Mouse (Mus musculus) lung, postnatal 0 days (tissue): Measurements from ENCODE around the gene Mpig6b. TPM values are rescaled to one million over a fixed set of nuclear protein-coding genes. Genes with fewer than 3 reads are reported as not detected.

Experiments
- ATAC-seq: fragments of 200-750 bp; cut with Nextera tagmentation; 2 replicates; pipeline ENCODE4 v1.8.0; 2017; ENCODE audit warnings: moderate library complexity
- DNase-seq: peaks from one replicate; pipeline ENCODE4 v3.0.0-alpha.2; 2016; ENCODE audit warnings: low spot score
- H3K27ac ChIP-seq: fragments of 300-500 bp; sonication (generic); 2 replicates; pipeline ENCODE4 v1.5.1; 2014; ENCODE audit warnings: antibody characterized with exemption, mild to moderate bottlenecking, low read length, mixed read lengths
- H3K27me3 ChIP-seq: fragments of 300-500 bp; sonication (generic); replicated peaks from 2 replicates; pipeline ENCODE4 v1.6.1; 2014; ENCODE audit warnings: low read length, mixed read lengths; ENCODE audit not compliant: insufficient read depth
- H3K36me3 ChIP-seq: fragments of 300-500 bp; sonication (generic); 2 replicates; pipeline ENCODE4 v1.6.1; 2014; ENCODE audit warnings: low read length, mixed read lengths; ENCODE audit not compliant: insufficient read depth
- H3K4me1 ChIP-seq: fragments of 300-500 bp; sonication (generic); 2 replicates; pipeline ENCODE4 v1.6.1; 2014; ENCODE audit warnings: antibody characterized with exemption, low read depth, low read length, mixed read lengths; ENCODE audit not compliant: insufficient read depth
- H3K4me2 ChIP-seq: fragments of 300-500 bp; sonication (generic); replicated peaks from 2 replicates; pipeline ENCODE4 v1.6.1; 2014; ENCODE audit warnings: low read depth, mild to moderate bottlenecking, low read length, moderate library complexity, mixed read lengths
- H3K4me3 ChIP-seq: fragments of 300-500 bp; sonication (generic); 2 replicates; pipeline ENCODE4 v1.5.1; 2014; ENCODE audit warnings: low read depth, low read length
- H3K9ac ChIP-seq: fragments of 300-500 bp; sonication (generic); replicated peaks from 2 replicates; pipeline ENCODE4 v1.6.1; 2014; ENCODE audit warnings: low read depth, mild to moderate bottlenecking
- H3K9me3 ChIP-seq: fragments of 300-500 bp; sonication (generic); 2 replicates; pipeline ENCODE4 v1.6.1; 2016; ENCODE audit warnings: low read length, mixed read lengths
- CTCF ChIP-seq: IDR thresholded peaks from 2 replicates; pipeline ENCODE4 v1.5.1; 2016; ENCODE audit warnings: antibody characterized with exemption, mild to moderate bottlenecking
- EP300 ChIP-seq: IDR thresholded peaks from 2 replicates; pipeline ENCODE4 v1.6.1; 2016; ENCODE audit warnings: antibody characterized with exemption, mild to moderate bottlenecking, control low read depth
- WGBS: fragments of 180-500 bp; shearing (Covaris S2); extraction: QIAGEN DNeasy Blood & Tissue Kit; methylation state at CpG from one replicate; pipeline ENCODE4 v1.1.7; 2014; 5-methylcytosine and 5-hydroxymethylcytosine counted together
- polyA plus RNA-seq: library from polyadenylated mRNA; unstranded; fragments of >200 nt; fragmentation: Nextera tagmentation; extraction: Ambion mirVana; gene quantifications from 2 replicates; pipeline ENCODE4 v1.2.1, GENCODE M21; 2015

Mpig6b gene
- polyA plus RNA-seq, 1 experiment from 2014 or later: 2.3 TPM

DNA sequence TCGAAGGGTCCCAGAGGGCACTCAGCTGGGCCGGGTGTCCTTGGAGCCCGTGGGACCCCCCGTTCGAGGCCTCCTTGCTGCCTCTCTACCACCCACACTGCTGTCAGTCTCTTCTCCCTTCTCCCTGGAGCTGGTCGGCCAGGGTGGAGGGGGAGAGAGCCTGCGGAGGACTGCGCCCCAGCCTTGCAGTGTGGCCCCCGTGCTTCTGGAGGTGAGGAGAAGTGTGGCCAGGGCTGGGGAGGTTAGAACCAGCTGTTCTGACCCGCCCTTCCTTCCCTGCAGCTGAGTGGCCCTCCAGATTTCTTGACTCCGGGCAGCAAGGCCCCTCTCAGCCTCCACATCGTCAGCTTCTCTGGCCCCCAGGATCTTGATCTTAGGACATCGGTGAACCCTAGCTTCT, 41.7 kb downstream of the Mpig6b start:
- Histone ChIP-seq H3K4me1 (peaks cover 3% of the 10 kb centered on the region; the same call in 1 of the 2 replicates), H3K4me3 (no peak overlapping the region), H3K4me2 (no peak overlapping the region), H3K27me3 (no peaks in the 10 kb centered on the region), H3K9ac (no peak overlapping the region), H3K9me3 (no peaks in the 10 kb centered on the region), H3K27ac (no peak overlapping the region), H3K36me3 (no peaks in the 10 kb centered on the region)
- ATAC-seq (no peak), DNase-seq (no peak)
- TF ChIP-seq EP300 (no peak), CTCF (no peak)
- WGBS: 56% methylated on average over 12 of the region's 13 CpGs

DNA sequence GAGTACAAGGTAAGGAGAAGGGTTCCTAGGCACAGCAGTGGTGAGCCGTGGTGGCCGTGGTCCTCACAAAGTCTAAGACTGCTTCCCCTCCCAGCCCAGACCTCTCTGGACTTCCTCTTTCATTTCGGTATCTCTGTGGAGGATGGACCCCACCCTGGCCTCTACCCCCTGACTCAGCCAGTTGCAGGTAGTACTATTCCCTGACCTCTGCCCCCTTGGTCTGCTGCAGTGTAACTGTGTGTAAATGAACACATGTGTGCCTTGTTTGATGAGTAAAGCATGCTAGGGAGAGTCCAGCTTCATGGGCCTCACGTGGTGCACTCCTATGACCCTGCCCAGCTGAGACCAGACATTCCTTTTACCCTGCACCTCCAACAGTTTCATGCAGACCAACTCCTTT, 42.2 kb downstream of the Mpig6b start:
- Histone ChIP-seq H3K9me3 (no peaks in the 10 kb centered on the region), H3K36me3 (no peaks in the 10 kb centered on the region), H3K4me1 (peaks cover 3% of the 10 kb centered on the region; the same call in 1 of the 2 replicates), H3K9ac (no peak overlapping the region), H3K4me3 (no peak overlapping the region), H3K4me2 (no peak overlapping the region), H3K27me3 (no peaks in the 10 kb centered on the region), H3K27ac (no peak overlapping the region)
- no peak for DNase-seq
- no peak for TF ChIP-seq EP300
- TF ChIP-seq CTCF: no peak
- no peak for ATAC-seq
- WGBS: 48% methylated on average over 4 of the region's 4 CpGs

DNA sequence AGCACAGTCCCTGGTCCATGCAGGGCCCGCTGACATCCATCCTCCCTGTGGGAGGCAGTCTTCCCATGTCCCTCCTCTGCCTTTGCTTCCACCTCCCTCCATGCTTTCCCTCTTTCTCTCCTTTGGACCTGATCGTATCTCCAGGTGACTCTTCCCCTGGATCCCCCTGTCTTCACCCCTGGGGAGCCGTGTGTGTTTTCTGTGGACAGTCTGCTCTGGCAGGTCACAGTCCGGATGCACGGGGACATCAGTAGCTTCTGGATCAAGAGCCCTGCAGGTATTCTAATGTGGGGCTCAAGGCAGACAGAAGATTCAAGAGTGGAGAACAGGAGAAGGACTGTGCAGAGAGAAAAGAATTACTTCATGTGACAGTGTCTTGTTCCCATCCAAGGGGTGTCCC, 42.8 kb downstream of the Mpig6b start:
- Histone ChIP-seq H3K36me3 (no peaks in the 10 kb centered on the region), H3K4me2 (no peak overlapping the region), H3K9me3 (no peaks in the 10 kb centered on the region), H3K27ac (no peak overlapping the region), H3K4me1 (peaks cover 3% of the 10 kb centered on the region; the same call in 1 of the 2 replicates), H3K27me3 (no peaks in the 10 kb centered on the region), H3K4me3 (no peak overlapping the region), H3K9ac (no peak overlapping the region)
- 0 out of 2 replicates have a peak, but pooled peaks have one; percentile 9 for TF ChIP-seq CTCF
- TF ChIP-seq EP300: no peak
- no peak for ATAC-seq
- DNase-seq: no peak
- 87% methylated on average over 5 of the region's 5 CpGs for WGBS

DNA sequence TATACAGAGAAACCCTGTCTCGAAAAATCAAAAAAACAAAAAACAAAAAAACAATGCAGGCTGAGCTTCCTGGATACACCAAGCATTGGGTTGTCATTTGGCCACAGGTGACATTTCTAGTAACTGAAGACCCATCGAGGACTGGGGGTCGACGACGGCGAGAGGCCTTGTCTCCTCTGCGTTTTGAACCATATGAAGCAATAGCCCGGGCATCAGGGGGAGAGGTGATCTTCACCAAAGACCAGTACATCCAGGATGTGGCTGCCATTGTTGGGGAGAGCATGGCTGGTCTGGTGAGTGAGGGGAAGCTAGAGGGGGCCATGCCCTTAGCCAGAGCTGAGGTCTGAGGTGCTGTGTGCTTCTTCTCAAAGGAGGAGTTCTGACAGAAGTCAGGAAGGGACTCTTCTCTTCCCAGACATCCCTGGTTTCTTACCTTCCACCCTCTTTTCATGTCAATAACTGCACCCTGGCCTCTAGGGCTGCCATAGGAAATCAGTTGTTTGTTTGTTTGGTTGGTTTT, 43.4 kb downstream of the Mpig6b start:
- no peaks in the 10 kb centered on the region for H3K36me3 ChIP-seq
- WGBS: 85% methylated on average over 8 of the region's 8 CpGs
- DNase-seq (no peak), ATAC-seq (no peak)
- H3K9me3 ChIP-seq: no peaks in the 10 kb centered on the region
- H3K4me2 ChIP-seq: no peak overlapping the region
- no peak overlapping the region for H3K9ac ChIP-seq
- H3K27me3 ChIP-seq: no peaks in the 10 kb centered on the region
- H3K27ac ChIP-seq: peak overlapping the region; percentile 63
- H3K4me3 ChIP-seq: no peak overlapping the region
- H3K4me1 ChIP-seq: peaks cover 3% of the 10 kb centered on the region; the same call in 1 of the 2 replicates
- TF ChIP-seq EP300 (no peak), CTCF (no peak)

DNA sequence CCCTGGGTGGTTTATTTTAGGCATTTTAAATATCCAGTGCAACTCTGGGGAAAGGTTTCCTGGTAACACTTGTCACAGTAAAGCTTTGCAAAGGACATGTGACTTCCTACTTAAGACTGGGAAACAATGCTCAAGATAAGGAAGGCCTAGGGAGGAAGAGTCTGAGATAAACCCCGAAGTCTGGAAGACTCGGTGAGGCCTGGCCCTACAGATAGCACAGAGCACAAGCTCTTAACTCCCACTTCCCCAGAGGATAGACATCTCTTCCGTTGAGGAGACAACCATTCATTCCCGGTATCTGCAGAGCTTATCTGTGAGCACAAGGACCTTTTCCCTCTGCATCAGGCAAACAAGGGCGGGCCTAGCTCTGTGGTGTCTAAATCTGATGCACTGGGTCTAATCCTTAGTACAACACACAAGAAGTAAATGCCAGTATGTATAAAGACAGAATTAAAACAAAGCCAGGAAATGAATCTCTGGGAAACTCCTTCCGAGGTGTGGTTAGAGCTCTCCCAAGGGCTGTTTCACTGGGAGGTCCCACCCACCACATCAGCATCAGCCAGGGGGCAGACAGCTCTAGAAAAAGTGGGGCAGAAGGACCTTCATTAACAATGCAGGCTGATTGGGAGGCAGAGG, 44.0 kb downstream of the Mpig6b start:
- DNase-seq (peak; percentile 68), ATAC-seq (peak; percentile 79)
- Histone ChIP-seq H3K27ac (peak overlapping the region; percentile 71), H3K9me3 (no peaks in the 10 kb centered on the region), H3K36me3 (no peaks in the 10 kb centered on the region), H3K4me3 (no peak overlapping the region), H3K27me3 (no peaks in the 10 kb centered on the region), H3K9ac (no peak overlapping the region), H3K4me1 (peaks cover 3% of the 10 kb centered on the region; the same call in 1 of the 2 replicates), H3K4me2 (no peak overlapping the region)
- peak; percentile 92 for TF ChIP-seq EP300
- TF ChIP-seq CTCF: peak; percentile 46
- WGBS: 29% methylated on average over 6 of the region's 6 CpGs

DNA sequence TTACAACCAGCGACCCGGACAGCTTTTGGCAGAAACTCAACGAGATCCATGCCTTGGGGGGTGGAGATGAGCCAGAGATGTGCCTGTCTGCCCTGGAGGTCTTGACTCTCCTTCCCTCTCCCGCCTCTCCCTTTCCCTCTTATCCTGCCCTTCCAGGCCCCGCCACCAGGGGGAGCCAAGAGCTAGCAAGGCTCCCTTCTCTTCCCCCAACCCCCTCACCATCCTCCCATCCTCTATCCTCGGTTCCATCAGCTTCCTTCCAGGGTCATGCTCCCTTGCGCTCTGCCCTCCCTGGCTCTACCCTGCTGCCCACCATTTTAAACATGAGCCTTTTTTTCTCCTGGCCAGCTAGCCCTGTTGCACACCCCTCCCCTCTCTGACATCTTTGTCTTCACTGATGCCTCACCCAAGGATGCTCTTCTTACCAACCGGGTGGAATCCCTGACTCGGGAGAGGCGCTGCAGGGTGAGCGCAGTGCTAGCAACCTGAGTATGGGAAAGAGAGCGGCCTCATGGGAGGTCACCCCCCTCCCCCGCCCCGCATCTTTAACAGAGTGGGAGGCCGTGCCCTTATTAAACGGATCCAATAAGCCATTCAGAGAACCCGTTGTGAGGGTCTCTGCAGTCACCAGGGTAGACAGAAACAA, 44.7 kb downstream of the Mpig6b start:
- Histone ChIP-seq H3K9me3 (no peaks in the 10 kb centered on the region), H3K4me3 (no peak overlapping the region), H3K4me1 (peaks cover 3% of the 10 kb centered on the region), H3K27ac (peak overlapping the region; percentile 71), H3K36me3 (no peaks in the 10 kb centered on the region), H3K4me2 (peak overlapping the region; percentile 36; the same call in 1 of the 2 replicates), H3K9ac (no peak overlapping the region), H3K27me3 (no peaks in the 10 kb centered on the region)
- peak; percentile 85 for DNase-seq
- TF ChIP-seq EP300 (no peak), CTCF (peak; percentile 99)
- peak; percentile 43 for ATAC-seq
- WGBS: 11% methylated on average over 17 of the region's 17 CpGs
